Mouse (Mus musculus) C2C12 (cell line): ENCODE measurements around the gene Gnpda2. TPM values are rescaled to one million over a fixed set of nuclear protein-coding genes. Genes with fewer than 3 reads are reported as not detected.
A peak's percentile ranks its signal among the peaks of the same experiment; 100 is the strongest.

Source experiments
- H3K27me3 ChIP-seq: one replicate; pipeline ENCODE4 v1.6.1; 2011; ENCODE audit not compliant: control insufficient read depth, insufficient read depth, insufficient read length
- H3K36me3 ChIP-seq: one replicate; pipeline ENCODE4 v1.6.1; 2011; ENCODE audit not compliant: control insufficient read depth, insufficient read depth
- H3K4me3 ChIP-seq: one replicate; pipeline ENCODE4 v1.5.1; 2011; ENCODE audit warnings: mild to moderate bottlenecking, control low read depth; ENCODE audit not compliant: poor library complexity, insufficient read depth, severe bottlenecking
- H3K79me2 ChIP-seq: one replicate; pipeline ENCODE4 v1.6.1; 2011; ENCODE audit not compliant: control insufficient read depth, insufficient read depth
- H3K79me3 ChIP-seq: one replicate; pipeline ENCODE4 v1.6.1; 2011; ENCODE audit warnings: low read depth, control low read depth
- H3ac ChIP-seq: one replicate; pipeline ENCODE3; 2011; ENCODE audit warnings: low read depth; ENCODE audit not compliant: control insufficient read depth, insufficient read length
- CEBPB ChIP-seq: IDR thresholded peaks from one replicate; pipeline ENCODE4 v1.6.1; 2011; ENCODE audit warnings: low read depth, mild to moderate bottlenecking, control low read depth, moderate library complexity
- CTCF ChIP-seq: IDR thresholded peaks from one replicate; pipeline ENCODE4 v1.5.1; 2011; ENCODE audit not compliant: control insufficient read depth, insufficient read depth, insufficient read length
- FOSL1 ChIP-seq: IDR thresholded peaks from one replicate; pipeline ENCODE4 v1.8.0; 2011; ENCODE audit warnings: mild to moderate bottlenecking, low read length; ENCODE audit not compliant: poor library complexity, insufficient read depth, severe bottlenecking
- MAX ChIP-seq: IDR thresholded peaks from one replicate; pipeline ENCODE4 v1.6.1; 2011; ENCODE audit warnings: mild to moderate bottlenecking, control low read depth
- MYOD1 ChIP-seq: IDR thresholded peaks from one replicate; pipeline ENCODE4 v1.6.1; 2011; ENCODE audit warnings: low read depth; ENCODE audit not compliant: control insufficient read depth, insufficient read length
- MYOG ChIP-seq: IDR thresholded peaks from one replicate; pipeline ENCODE4 v1.6.1; 2011; ENCODE audit not compliant: control insufficient read depth, insufficient read length; ENCODE audit errors: extremely low read depth
- USF1 ChIP-seq: IDR thresholded peaks from one replicate; pipeline ENCODE4 v1.6.1; 2011; ENCODE audit warnings: low read depth, mild to moderate bottlenecking, control low read depth, moderate library complexity
- polyA plus RNA-seq: library from polyadenylated mRNA; unstranded; fragments of >200 nt; fragmentation: generic; extraction: Trizol; gene quantifications from one replicate; pipeline ENCODE4 v1.2.1, GENCODE M21; 2012; ENCODE audit warnings: missing spikeins

Gene Gnpda2
- polyA plus RNA-seq, 1 experiment: 1.8 TPM

- Histone ChIP-seq H3ac (peak overlapping the region; percentile 89), H3K36me3 (peaks cover 17% of the 10 kb centered on the region), H3K27me3 (no peaks in the 10 kb centered on the region), H3K4me3 (peak overlapping the region; percentile 64), H3K79me2 (peaks cover 8% of the 10 kb centered on the region), H3K79me3 (peaks cover 8% of the 10 kb centered on the region)
- TF ChIP-seq MYOD1: no peak
- TF ChIP-seq USF1: no peak
- TF ChIP-seq FOSL1: no peak
- TF ChIP-seq CEBPB: no peak
- TF ChIP-seq CTCF: no peak
- TF ChIP-seq MAX: no peak
- TF ChIP-seq MYOG: no peak
Measured at GRCm38 (mm10) chr5:69557404-69557935, 34.7 kb downstream of the Gnpda2 start.

- Histone ChIP-seq H3K27me3 (no peaks in the 10 kb centered on the region), H3ac (peak within 1 kb of the TSS; percentile 89), H3K4me3 (peak within 1 kb of the TSS; percentile 64), H3K79me2 (peaks cover 8% of the 10 kb centered on the region), H3K79me3 (peaks cover 8% of the 10 kb centered on the region), H3K36me3 (peaks cover 13% of the 10 kb centered on the region)
- no peak for TF ChIP-seq MYOD1
- TF ChIP-seq MYOG: no peak
Measured at GRCm38 (mm10) chr5:69556628-69557403, 35.3 kb downstream of the Gnpda2 start, which contains the start of gene Guf1. Gene Guf1 (plus strand): TSS chr5:69556923.

GRCm38 (mm10) chr5:69542489-69542888 lies 49.7 kb downstream of the Gnpda2 start, which contains the start of gene Yipf7:
Gene Yipf7 (minus strand): TSS chr5:69542648.
- no peaks in the 10 kb centered on the region for H3K79me3 ChIP-seq
- TF ChIP-seq MYOG: no peak
- TF ChIP-seq FOSL1: no peak
- TF ChIP-seq CEBPB: no peak
- TF ChIP-seq MYOD1: no peak
- no peak for TF ChIP-seq USF1
- no peak for TF ChIP-seq MAX
- no peak for TF ChIP-seq CTCF
- no peak within 1 kb of the TSS for H3ac ChIP-seq
- H3K36me3 ChIP-seq: no peaks in the 10 kb centered on the region
- H3K4me3 ChIP-seq: no peak within 1 kb of the TSS
- no peaks in the 10 kb centered on the region for H3K79me2 ChIP-seq
- H3K27me3 ChIP-seq: no peaks in the 10 kb centered on the region

- Histone ChIP-seq H3K36me3 (no peaks in the 10 kb centered on the region), H3K4me3 (no peak overlapping the region), H3K79me2 (no peaks in the 10 kb centered on the region), H3K27me3 (no peaks in the 10 kb centered on the region), H3ac (no peak overlapping the region), H3K79me3 (no peaks in the 10 kb centered on the region)
- TF ChIP-seq CTCF (no peak), MAX (no peak), MYOD1 (no peak), MYOG (no peak), CEBPB (no peak), USF1 (no peak), FOSL1 (no peak)
Measured at GRCm38 (mm10) chr5:69541680-69542079, 50.5 kb downstream of the Gnpda2 start.

- no peaks in the 10 kb centered on the region for H3K79me2 ChIP-seq
- no peak overlapping the region for H3ac ChIP-seq
- no peaks in the 10 kb centered on the region for H3K27me3 ChIP-seq
- H3K4me3 ChIP-seq: no peak overlapping the region
- H3K79me3 ChIP-seq: no peaks in the 10 kb centered on the region
- H3K36me3 ChIP-seq: no peaks in the 10 kb centered on the region
- TF ChIP-seq CTCF (no peak), MAX (no peak), MYOG (no peak), FOSL1 (no peak), MYOD1 (no peak), USF1 (no peak), CEBPB (no peak)
Measured at GRCm38 (mm10) chr5:69523944-69524343, 68.2 kb downstream of the Gnpda2 start.

Other genes with a start within 250 kb of the Gnpda2 start
- not detected for gene Yipf7, start 49.7 kb downstream of the Gnpda2 start, polyA plus RNA-seq
- 3.6 TPM for gene Guf1, start 35.4 kb downstream of the Gnpda2 start, polyA plus RNA-seq